Mouse (Mus musculus) colon, adult 2 months (tissue): ENCODE results near the gene Olfr1043. TPM values are rescaled to one million over a fixed set of nuclear protein-coding genes. Genes with fewer than 3 reads are reported as not detected.

ENCODE experiments used
- polyA plus RNA-seq: library from polyadenylated mRNA; depleted of rRNA; stranded (reverse); fragments of >200 nt; gene quantifications from 2 replicates; pipeline ENCODE4 v1.2.3, GENCODE M21; 2012; rRNA removed

The Olfr1043 gene
- polyA plus RNA-seq = not detected in 2 replicates

GRCm38 (mm10) chr2:86167422-86167821, at the start of gene Olfr1043:
Gene Olfr1043, minus strand, starts transcription at chr2:86167522.

GRCm38 (mm10) chr2:86202909-86203308, 35.6 kb upstream of the Olfr1043 start, which contains the start of gene Olfr1045:
Gene Olfr1045, minus strand, starts transcription at chr2:86203009.

GRCm38 (mm10) chr2:86185583-86185982, 18.3 kb upstream of the Olfr1043 start, which contains the start of gene Olfr52:
Gene Olfr52, minus strand, starts transcription at chr2:86185683.

DNA sequence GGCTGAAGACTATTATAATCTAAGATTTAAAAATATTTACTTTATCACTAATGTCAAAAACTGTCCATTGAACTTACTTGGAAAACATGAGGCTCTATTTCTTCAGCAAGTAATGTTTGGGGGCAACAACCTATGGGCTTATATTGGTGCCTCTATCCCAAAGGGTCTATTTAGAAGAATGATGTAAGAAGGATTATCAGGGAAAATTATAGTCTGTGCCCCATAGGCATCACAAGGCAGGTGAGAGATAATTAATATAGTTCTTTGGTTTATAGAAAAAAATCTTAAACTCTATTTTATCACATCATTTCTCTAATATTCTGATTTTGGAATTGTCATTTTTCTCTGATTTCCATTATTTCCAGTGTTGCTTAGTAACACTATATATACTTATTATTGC, 10.4 kb upstream of the Olfr1043 start, which contains the start of gene Olfr1044:
Gene Olfr1044 (minus strand): TSS at position 101 of the 400 bp plus-strand sequence.

DNA sequence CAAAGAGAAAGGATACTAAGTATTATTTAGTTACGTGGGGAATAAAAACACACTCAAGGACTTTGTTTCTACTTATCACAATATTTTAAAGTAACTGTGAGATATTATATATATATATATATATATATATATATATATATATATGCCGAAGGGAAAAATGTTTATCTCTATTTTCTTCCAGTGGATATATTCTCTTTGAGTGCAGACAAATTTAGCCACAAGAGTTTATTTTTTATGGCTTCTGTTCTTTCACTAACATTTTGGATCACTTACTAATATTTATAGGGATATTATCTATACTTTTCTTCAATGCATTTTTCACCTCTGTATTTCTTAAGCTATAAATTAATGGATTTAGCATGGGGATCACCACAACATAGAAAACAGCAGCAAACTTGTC, 5.6 kb downstream of the Olfr1043 start, which contains the start of gene Olfr1042:
Gene Olfr1042 (minus strand): TSS at position 101 of the 400 bp plus-strand sequence.

GRCm38 (mm10) chr2:86146632-86147031, 20.7 kb downstream of the Olfr1043 start, which contains the start of gene Olfr1040:
Gene Olfr1040, minus strand, starts transcription at chr2:86146732.

GRCm38 (mm10) chr2:86135828-86136227, 31.5 kb downstream of the Olfr1043 start, which contains the start of gene Olfr1039:
Gene Olfr1039, minus strand, starts transcription at chr2:86135928.

Other genes with a start within 250 kb of the Olfr1043 start
- not detected in 2 replicates for gene Olfr1026, start 246.0 kb downstream of the Olfr1043 start, polyA plus RNA-seq
- gene Olfr1028, start 217.1 kb downstream of the Olfr1043 start, polyA plus RNA-seq = not detected in 2 replicates
- not detected in 2 replicates for gene Olfr1029, start 193.6 kb downstream of the Olfr1043 start, polyA plus RNA-seq
- not detected in 2 replicates for gene Olfr1030, start 188.2 kb downstream of the Olfr1043 start, polyA plus RNA-seq
- not detected in 2 replicates for gene Olfr1031, start 177.2 kb downstream of the Olfr1043 start, polyA plus RNA-seq
- gene Olfr1032, start 162.0 kb downstream of the Olfr1043 start, polyA plus RNA-seq = not detected in 2 replicates
- gene Olfr1033, start 146.9 kb downstream of the Olfr1043 start, polyA plus RNA-seq = 0.08 and 0.14 TPM in 2 replicates
- 0.03 TPM in 1 of 2 replicates, not detected in the other for gene Olfr1034, start 121.7 kb downstream of the Olfr1043 start, polyA plus RNA-seq
- not detected in 2 replicates for gene Olfr1036, start 93.5 kb downstream of the Olfr1043 start, polyA plus RNA-seq
- gene Olfr1037, start 80.1 kb downstream of the Olfr1043 start, polyA plus RNA-seq = not detected in 2 replicates
- gene Olfr1039, start 31.6 kb downstream of the Olfr1043 start, polyA plus RNA-seq = not detected in 2 replicates
- gene Olfr1040, start 20.8 kb downstream of the Olfr1043 start, polyA plus RNA-seq = not detected in 2 replicates
- not detected in 2 replicates for gene Olfr1042, start 5.7 kb downstream of the Olfr1043 start, polyA plus RNA-seq
- not detected in 2 replicates for gene Olfr1044, start 10.3 kb upstream of the Olfr1043 start, polyA plus RNA-seq
- not detected in 2 replicates for gene Olfr52, start 18.2 kb upstream of the Olfr1043 start, polyA plus RNA-seq
- not detected in 2 replicates for gene Olfr1045, start 35.5 kb upstream of the Olfr1043 start, polyA plus RNA-seq
- not detected in 2 replicates for gene Olfr1046, start 51.8 kb upstream of the Olfr1043 start, polyA plus RNA-seq
- gene Olfr1047, start 63.9 kb upstream of the Olfr1043 start, polyA plus RNA-seq = not detected in 2 replicates
- gene Olfr1048, start 72.8 kb upstream of the Olfr1043 start, polyA plus RNA-seq = not detected in 2 replicates
- gene Olfr1049, start 90.8 kb upstream of the Olfr1043 start, polyA plus RNA-seq = not detected in 2 replicates
- not detected in 2 replicates for gene Olfr1051, start 111.6 kb upstream of the Olfr1043 start, polyA plus RNA-seq
- gene Olfr1052, start 124.9 kb upstream of the Olfr1043 start, polyA plus RNA-seq = not detected in 2 replicates
- not detected in 2 replicates for gene Olfr1053, start 147.8 kb upstream of the Olfr1043 start, polyA plus RNA-seq
- not detected in 2 replicates for gene Olfr1054, start 167.9 kb upstream of the Olfr1043 start, polyA plus RNA-seq
- gene Olfr1055, start 182.8 kb upstream of the Olfr1043 start, polyA plus RNA-seq = not detected in 2 replicates
- gene Olfr1056, start 194.9 kb upstream of the Olfr1043 start, polyA plus RNA-seq = not detected in 2 replicates
- not detected in 2 replicates for gene Olfr1057, start 210.9 kb upstream of the Olfr1043 start, polyA plus RNA-seq
- not detected in 2 replicates for gene Olfr1058, start 221.0 kb upstream of the Olfr1043 start, polyA plus RNA-seq
- not detected in 2 replicates for gene Olfr1061, start 246.5 kb upstream of the Olfr1043 start, polyA plus RNA-seq